Mouse (Mus musculus) ES-Bruce4 (cell line): Measurements from ENCODE around the gene Nipbl.

Experiments used
- CTCF ChIP-seq: IDR thresholded peaks from one replicate; pipeline ENCODE4 v1.8.1; 2011; ENCODE audit warnings: low read depth, low read length
- EP300 ChIP-seq: IDR thresholded peaks from 2 replicates; pipeline ENCODE4 v1.6.1; 2011; ENCODE audit warnings: low read depth, low read length; ENCODE audit not compliant: insufficient read depth
- POLR2A ChIP-seq: IDR thresholded peaks from one replicate; pipeline ENCODE4 v1.8.1; 2011; ENCODE audit warnings: low read length; ENCODE audit not compliant: insufficient read depth

GRCm38 (mm10) chr15:8442761-8443160 lies 1.5 kb downstream of the Nipbl start:
- TF ChIP-seq CTCF (no peak), EP300 (no peak), POLR2A (no peak)
